Mouse (Mus musculus) kidney, adult 2 months (tissue): Measurements from ENCODE around the gene Catsperz. TPM values are rescaled to one million over a fixed set of nuclear protein-coding genes. Genes with fewer than 3 reads are reported as not detected.

ENCODE experiments used
- DNase-seq: peaks from one replicate; pipeline ENCODE4 v3.0.0; 2021
- H3K27ac ChIP-seq: fragments of 200-500 bp; 2 replicates; pipeline ENCODE4 v1.5.1; 2012; ENCODE audit warnings: low read depth, low read length, control low read depth, inconsistent platforms; ENCODE audit not compliant: insufficient read depth
- H3K27me3 ChIP-seq: fragments of 200-500 bp; replicated peaks from 2 replicates; pipeline ENCODE4 v1.6.1; 2012; ENCODE audit warnings: mild to moderate bottlenecking, moderate library complexity, low read length, inconsistent platforms; ENCODE audit not compliant: control insufficient read depth, insufficient read depth
- H3K36me3 ChIP-seq: fragments of 200-500 bp; 2 replicates; pipeline ENCODE4 v1.6.1; 2012; ENCODE audit warnings: mild to moderate bottlenecking, moderate library complexity, low read length, inconsistent platforms; ENCODE audit not compliant: control insufficient read depth, insufficient read depth
- H3K4me1 ChIP-seq: fragments of 200-500 bp; 2 replicates; pipeline ENCODE4 v1.6.1; 2011; ENCODE audit warnings: low read length; ENCODE audit not compliant: control insufficient read depth, insufficient read depth
- H3K4me3 ChIP-seq: fragments of 200-500 bp; 2 replicates; pipeline ENCODE4 v1.5.1; 2011; ENCODE audit warnings: mild to moderate bottlenecking, low read depth, low read length, control low read depth; ENCODE audit not compliant: insufficient read depth
- CTCF ChIP-seq: fragments of 200-500 bp; conservative IDR thresholded peaks from 2 replicates; pipeline ENCODE4 v1.5.1; 2011; ENCODE audit warnings: low read depth, mild to moderate bottlenecking, control low read depth, low read length, moderate library complexity, mixed read lengths; ENCODE audit not compliant: insufficient read depth, insufficient read length
- POLR2A ChIP-seq: fragments of 200-500 bp; IDR thresholded peaks from one replicate; pipeline ENCODE4 v1.6.1; 2011; ENCODE audit warnings: low read depth, low read length, control low read depth
- WGBS: fragments of 180-500 bp; shearing (Covaris S2); methylation state at CpG from one replicate; pipeline ENCODE4 v1.1.7; 2018; 5-methylcytosine and 5-hydroxymethylcytosine counted together
- polyA plus RNA-seq: library from polyadenylated mRNA; depleted of rRNA; stranded (reverse); fragments of >200 nt; gene quantifications from 2 replicates; pipeline ENCODE4 v1.2.3, GENCODE M21; 2012; rRNA removed

Gene Catsperz
- polyA plus RNA-seq, result 0.44 and 0.99 TPM in 2 replicates

- 7% methylated on average over 9 of the region's 9 CpGs for WGBS
- Histone ChIP-seq H3K36me3 (no peaks in the 10 kb centered on the region), H3K27ac (no peak within 1 kb of the TSS), H3K27me3 (no peaks in the 10 kb centered on the region), H3K4me3 (peak within 1 kb of the TSS; percentile 12; the same call in 1 of the 2 replicates), H3K4me1 (peaks cover 17% of the 10 kb centered on the region; the same call in 1 of the 2 replicates)
- DNase-seq, result no peak
- TF ChIP-seq POLR2A, result no peak
- no peak for TF ChIP-seq CTCF
Observed at GRCm38 (mm10) chr19:6925307-6925573, at the start of gene Catsperz. Gene Catsperz (minus strand): TSS chr19:6925380.

GRCm38 (mm10) chr19:6974211-6975205 lies 49.3 kb upstream of the Catsperz start, which contains the start of gene Ppp1r14b:
Gene Ppp1r14b (plus strand): TSS chr19:6974968.
- peaks cover 19% of the 10 kb centered on the region; the same call in 1 of the 2 replicates for H3K4me1 ChIP-seq
- 1% methylated on average over 82 of the region's 84 CpGs for WGBS

GRCm38 (mm10) chr19:6973581-6974190 lies 48.5 kb upstream of the Catsperz start:
- Histone ChIP-seq H3K4me3 (no peak overlapping the region), H3K4me1 (peaks cover 16% of the 10 kb centered on the region; the same call in 1 of the 2 replicates), H3K36me3 (no peaks in the 10 kb centered on the region), H3K27ac (no peak overlapping the region), H3K27me3 (no peaks in the 10 kb centered on the region)
- DNase-seq, result no peak
- WGBS, result 38% methylated on average over 12 of the region's 12 CpGs
- TF ChIP-seq CTCF (no peak), POLR2A (no peak)

More at GRCm38 (mm10) chr19:6974211-6975205, 49.3 kb upstream of the Catsperz start, which contains the start of gene Ppp1r14b:
- Histone ChIP-seq H3K27ac (peak within 1 kb of the TSS; percentile 77), H3K27me3 (no peaks in the 10 kb centered on the region), H3K36me3 (no peaks in the 10 kb centered on the region), H3K4me3 (peak within 1 kb of the TSS; percentile 84)
- TF ChIP-seq CTCF (no peak), POLR2A (no peak)
- DNase-seq, result peak; percentile 80

GRCm38 (mm10) chr19:6972247-6972917 lies 47.2 kb upstream of the Catsperz start:
- Histone ChIP-seq H3K4me1 (peaks cover 16% of the 10 kb centered on the region; the same call in 1 of the 2 replicates), H3K27ac (no peak overlapping the region), H3K4me3 (no peak overlapping the region), H3K36me3 (no peaks in the 10 kb centered on the region), H3K27me3 (no peaks in the 10 kb centered on the region)
- TF ChIP-seq POLR2A (no peak), CTCF (no peak)
- 84% methylated on average over 13 of the region's 13 CpGs for WGBS
- no peak for DNase-seq

GRCm38 (mm10) chr19:6971644-6972043 lies 46.5 kb upstream of the Catsperz start:
- Histone ChIP-seq H3K27ac (no peak overlapping the region), H3K27me3 (no peaks in the 10 kb centered on the region), H3K4me3 (no peak overlapping the region), H3K4me1 (peaks cover 14% of the 10 kb centered on the region; the same call in 1 of the 2 replicates), H3K36me3 (no peaks in the 10 kb centered on the region)
- TF ChIP-seq POLR2A (no peak), CTCF (no peak)
- 40% methylated on average over 6 of the region's 6 CpGs for WGBS
- no peak for DNase-seq

GRCm38 (mm10) chr19:6970460-6971085 lies 45.4 kb upstream of the Catsperz start:
- H3K27ac ChIP-seq, result no peak overlapping the region
- no peak overlapping the region for H3K4me3 ChIP-seq
- H3K36me3 ChIP-seq, result peaks cover under 1% of the 10 kb centered on the region; the same call in 1 of the 2 replicates
- DNase-seq, result no peak
- no peaks in the 10 kb centered on the region for H3K27me3 ChIP-seq
- 26% methylated on average over 11 of the region's 11 CpGs for WGBS
- TF ChIP-seq POLR2A, result no peak
- TF ChIP-seq CTCF, result no peak
- H3K4me1 ChIP-seq, result peaks cover 8% of the 10 kb centered on the region; the same call in 1 of the 2 replicates
